Mouse (Mus musculus) adrenal gland, postnatal 25 days (tissue): ENCODE measurements around the gene Cyp2b19. TPM values are rescaled to one million over a fixed set of nuclear protein-coding genes. Genes with fewer than 3 reads are reported as not detected.

Experiments used
- total RNA-seq: library from RNA; stranded (reverse); gene quantifications from 2 replicates; pipeline ENCODE4 v1.2.3, GENCODE M21; 2021

The Cyp2b19 gene
- total RNA-seq, 1 experiment from 2014 or later, result not detected

Other genes with a start within 250 kb of the Cyp2b19 start
- not detected in 2 replicates for gene Nlrp9a, start 222.1 kb upstream of the Cyp2b19 start, total RNA-seq
- gene Vmn1r185, start 138.7 kb upstream of the Cyp2b19 start, total RNA-seq, result not detected in 2 replicates
- gene Cyp2b23, start 70.7 kb upstream of the Cyp2b19 start, total RNA-seq, result not detected in 2 replicates
- gene Cyp2g1, start 51.8 kb downstream of the Cyp2b19 start, total RNA-seq, result not detected in 2 replicates
- 0.49 and 7.2 TPM in 2 replicates for gene Cyp2a5, start 78.2 kb downstream of the Cyp2b19 start, total RNA-seq
- gene Cyp2a22, start 182.2 kb downstream of the Cyp2b19 start, total RNA-seq, result 1.2 TPM in 1 of 2 replicates, not detected in the other